Mouse (Mus musculus) liver, adult 2 months (tissue): ENCODE data around the gene Gipc2. TPM values are rescaled to one million over a fixed set of nuclear protein-coding genes. Genes with fewer than 3 reads are reported as not detected.

Experiments used
- DNase-seq: peaks from one replicate; pipeline ENCODE4 v3.0.0-alpha.2; 2011; ENCODE audit warnings: low read depth, low spot score; ENCODE audit errors: extremely low read depth
- H3K27ac ChIP-seq: fragments of 200-500 bp; replicated peaks from 2 replicates; pipeline ENCODE4 v1.5.1; 2012; ENCODE audit warnings: low read depth, mild to moderate bottlenecking, control low read depth, inconsistent platforms, low read length; ENCODE audit not compliant: insufficient read depth
- H3K27me3 ChIP-seq: fragments of 200-500 bp; 2 replicates; pipeline ENCODE4 v1.6.1; 2012; ENCODE audit warnings: mild to moderate bottlenecking, moderate library complexity, low read length, inconsistent platforms; ENCODE audit not compliant: control insufficient read depth, insufficient read depth
- H3K36me3 ChIP-seq: fragments of 200-500 bp; 2 replicates; pipeline ENCODE4 v1.6.1; 2012; ENCODE audit warnings: low read length, inconsistent platforms; ENCODE audit not compliant: control insufficient read depth, insufficient read depth
- H3K4me1 ChIP-seq: fragments of 200-500 bp; 2 replicates; pipeline ENCODE4 v1.6.1; 2011; ENCODE audit warnings: low read length; ENCODE audit not compliant: control insufficient read depth, insufficient read depth
- H3K4me3 ChIP-seq: fragments of 200-500 bp; 2 replicates; pipeline ENCODE4 v1.5.1; 2011; ENCODE audit warnings: low read depth, mild to moderate bottlenecking, control low read depth, low read length, moderate library complexity; ENCODE audit not compliant: insufficient read depth
- H3K79me2 ChIP-seq: fragments of 200-500 bp; 2 replicates; pipeline ENCODE4 v1.6.1; 2012; ENCODE audit warnings: inconsistent platforms, mild to moderate bottlenecking, low read length, moderate library complexity; ENCODE audit not compliant: control insufficient read depth, insufficient read depth
- H3K9ac ChIP-seq: fragments of 200-500 bp; 2 replicates; pipeline ENCODE4 v1.6.1; 2012; ENCODE audit warnings: low read depth, mild to moderate bottlenecking, control low read depth, inconsistent platforms, low read length
- CTCF ChIP-seq: fragments of 200-500 bp; IDR thresholded peaks from 2 replicates; pipeline ENCODE4 v1.5.1; 2011; ENCODE audit warnings: low read depth, low read length, control low read depth
- POLR2A ChIP-seq: fragments of 200-500 bp; IDR thresholded peaks from 2 replicates; pipeline ENCODE4 v1.6.1; 2011; ENCODE audit warnings: low read length, control low read depth; ENCODE audit not compliant: insufficient read depth; ENCODE audit errors: extremely low read depth
- WGBS: fragments of 180-500 bp; shearing (Covaris S2); methylation state at CpG from one replicate; pipeline ENCODE4 v1.1.7; 2018; 5-methylcytosine and 5-hydroxymethylcytosine counted together
- polyA plus RNA-seq: library from polyadenylated mRNA; depleted of rRNA; stranded (reverse); fragments of >200 nt; gene quantifications from 2 replicates; pipeline ENCODE4 v1.2.3, GENCODE M21; 2012
- total RNA-seq: library from RNA; depleted of rRNA; stranded (reverse); fragments of >200 nt; gene quantifications from 2 replicates; pipeline ENCODE4 v1.2.3, GENCODE M21; 2014

Gipc2 gene
- total and polyA plus RNA-seq, 2 experiments = 0.22 to 0.46 TPM

GRCm38 (mm10) chr3:152172322-152172935, 6.4 kb upstream of the Gipc2 start:
- no peaks in the 10 kb centered on the region for H3K4me1 ChIP-seq
- no peak for DNase-seq
- H3K79me2 ChIP-seq = no peaks in the 10 kb centered on the region
- TF ChIP-seq POLR2A (no peak), CTCF (no peak)
- no peaks in the 10 kb centered on the region for H3K36me3 ChIP-seq
- H3K27me3 ChIP-seq = no peaks in the 10 kb centered on the region
- H3K9ac ChIP-seq = no peak overlapping the region
- H3K4me3 ChIP-seq = no peak overlapping the region
- no peak overlapping the region for H3K27ac ChIP-seq
- WGBS = 91% methylated on average over 7 of the region's 7 CpGs

GRCm38 (mm10) chr3:152171862-152172261, 5.8 kb upstream of the Gipc2 start:
- no peak overlapping the region for H3K27ac ChIP-seq
- no peak overlapping the region for H3K9ac ChIP-seq
- no peak for TF ChIP-seq POLR2A
- no peak for TF ChIP-seq CTCF

DNA sequence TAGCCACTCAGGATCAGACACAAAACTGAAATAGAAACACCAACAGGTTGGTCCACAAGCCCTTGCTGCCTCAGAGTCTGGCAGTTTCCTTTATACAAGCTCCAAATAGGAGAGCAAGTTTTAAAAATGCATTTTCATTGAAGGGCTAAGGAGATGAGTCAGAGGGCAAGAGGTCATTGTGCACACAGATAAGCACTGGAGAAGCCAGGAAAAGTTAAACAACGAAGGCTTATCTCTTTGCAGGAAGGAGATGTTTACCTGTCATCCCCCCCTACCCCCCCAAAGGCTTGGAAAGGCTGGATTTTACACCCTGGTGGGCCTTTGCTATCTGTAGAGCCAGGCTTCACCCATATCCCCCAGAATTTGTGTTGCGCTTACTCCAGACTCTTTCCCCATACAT, 5.2 kb upstream of the Gipc2 start:
- Histone ChIP-seq H3K4me3 (no peak overlapping the region), H3K4me1 (no peaks in the 10 kb centered on the region), H3K36me3 (no peaks in the 10 kb centered on the region), H3K27ac (no peak overlapping the region), H3K27me3 (no peaks in the 10 kb centered on the region), H3K79me2 (no peaks in the 10 kb centered on the region), H3K9ac (no peak overlapping the region)
- TF ChIP-seq POLR2A = no peak
- no peak for TF ChIP-seq CTCF
- WGBS = 46% methylated on average over 2 of the region's 2 CpGs
- no peak for DNase-seq

More at GRCm38 (mm10) chr3:152171862-152172261, 5.8 kb upstream of the Gipc2 start:
- DNase-seq = no peak
- Histone ChIP-seq H3K4me3 (no peak overlapping the region), H3K36me3 (no peaks in the 10 kb centered on the region), H3K4me1 (no peaks in the 10 kb centered on the region), H3K79me2 (no peaks in the 10 kb centered on the region), H3K27me3 (no peaks in the 10 kb centered on the region)
- WGBS = 68% methylated on average over 7 of the region's 7 CpGs

- Histone ChIP-seq H3K79me2 (no peaks in the 10 kb centered on the region), H3K27ac (no peak overlapping the region), H3K27me3 (peaks cover 6% of the 10 kb centered on the region; the same call in 1 of the 2 replicates), H3K9ac (no peak overlapping the region), H3K4me3 (no peak overlapping the region), H3K4me1 (peaks cover 6% of the 10 kb centered on the region; the same call in 1 of the 2 replicates), H3K36me3 (no peaks in the 10 kb centered on the region)
- DNase-seq = no peak
- WGBS = 24% methylated on average over 1 of the region's 1 CpGs
- TF ChIP-seq CTCF (no peak), POLR2A (no peak)
These were observed 4.4 kb upstream of the Gipc2 start for GRCm38 (mm10) chr3:152170407-152170806.

- DNase-seq = no peak
- Histone ChIP-seq H3K4me3 (no peak overlapping the region), H3K36me3 (no peaks in the 10 kb centered on the region), H3K4me1 (peaks cover 8% of the 10 kb centered on the region; the same call in 1 of the 2 replicates), H3K27me3 (peaks cover 6% of the 10 kb centered on the region; the same call in 1 of the 2 replicates), H3K79me2 (no peaks in the 10 kb centered on the region), H3K27ac (no peak overlapping the region), H3K9ac (no peak overlapping the region)
- 95% methylated on average over 10 of the region's 10 CpGs for WGBS
- TF ChIP-seq CTCF = no peak
- TF ChIP-seq POLR2A = no peak
These were observed 2.0 kb upstream of the Gipc2 start for GRCm38 (mm10) chr3:152168007-152168406.

- Histone ChIP-seq H3K79me2 (no peaks in the 10 kb centered on the region), H3K9ac (no peak overlapping the region), H3K36me3 (no peaks in the 10 kb centered on the region), H3K27me3 (peaks cover 6% of the 10 kb centered on the region; the same call in 1 of the 2 replicates), H3K4me1 (peaks cover 8% of the 10 kb centered on the region; the same call in 1 of the 2 replicates), H3K4me3 (no peak overlapping the region), H3K27ac (no peak overlapping the region)
- no peak for DNase-seq
- no peak for TF ChIP-seq POLR2A
- no peak for TF ChIP-seq CTCF
- 43% methylated on average over 29 of the region's 29 CpGs for WGBS
These were observed 845 bp upstream of the Gipc2 start for GRCm38 (mm10) chr3:152166699-152167451.
